Mouse (Mus musculus) heart, postnatal 0 days (tissue): ENCODE measurements at regions not wholly inside any gene's neighbourhood (a gene's known extent, or its start where the extent isn't known, plus 50 kb on each side); places are given as distances from the start of the nearest gene placed in this dataset.

Experiments
- ATAC-seq: fragments of 200-750 bp; cut with Nextera tagmentation; 2 replicates; pipeline ENCODE4 v1.8.0; 2017; ENCODE audit warnings: low read depth, moderate number of reproducible peaks, moderate library complexity; ENCODE audit not compliant: insufficient read depth
- DNase-seq: peaks from one replicate; pipeline ENCODE4 v3.0.0-alpha.2; 2016; ENCODE audit warnings: low spot score
- H3K27ac ChIP-seq: fragments of 300-500 bp; sonication (generic); 2 replicates; pipeline ENCODE4 v1.5.1; 2014; ENCODE audit warnings: low read depth, mild to moderate bottlenecking
- H3K27me3 ChIP-seq: fragments of 300-500 bp; sonication (generic); 2 replicates; pipeline ENCODE4 v1.6.1; 2014; ENCODE audit warnings: low read length, mixed read lengths; ENCODE audit not compliant: control insufficient read depth, insufficient read depth
- H3K36me3 ChIP-seq: fragments of 300-500 bp; sonication (generic); replicated peaks from 2 replicates; pipeline ENCODE4 v1.6.1; 2014; ENCODE audit warnings: low read length, mixed read lengths; ENCODE audit not compliant: control insufficient read depth, insufficient read depth
- H3K4me1 ChIP-seq: fragments of 300-500 bp; sonication (generic); 2 replicates; pipeline ENCODE4 v1.6.1; 2014; ENCODE audit warnings: antibody characterized with exemption; ENCODE audit not compliant: control insufficient read depth, insufficient read depth
- H3K4me2 ChIP-seq: fragments of 300-500 bp; sonication (generic); 2 replicates; pipeline ENCODE4 v1.6.1; 2014; ENCODE audit warnings: low read depth, mild to moderate bottlenecking, low read length, moderate library complexity
- H3K4me3 ChIP-seq: fragments of 300-500 bp; sonication (generic); 2 replicates; pipeline ENCODE4 v1.5.1; 2014; ENCODE audit warnings: low read depth, low read length
- H3K9ac ChIP-seq: fragments of 300-500 bp; sonication (generic); replicated peaks from 2 replicates; pipeline ENCODE4 v1.6.1; 2014; ENCODE audit warnings: low read depth, low read length, mixed read lengths
- H3K9me3 ChIP-seq: fragments of 300-500 bp; sonication (generic); replicated peaks from 2 replicates; pipeline ENCODE4 v1.6.1; 2016; ENCODE audit warnings: low read length; ENCODE audit not compliant: control insufficient read depth
- CTCF ChIP-seq: IDR thresholded peaks from 2 replicates; pipeline ENCODE4 v1.5.1; 2016; ENCODE audit warnings: antibody characterized with exemption, control low read depth, low read depth
- EP300 ChIP-seq: IDR thresholded peaks from 2 replicates; pipeline ENCODE4 v1.6.1; 2016; ENCODE audit warnings: antibody characterized with exemption, low read depth
- WGBS: fragments of 180-500 bp; shearing (Covaris S2); extraction: QIAGEN DNeasy Blood & Tissue Kit; methylation state at CpG from one replicate; pipeline ENCODE4 v1.1.7; 2014; 5-methylcytosine and 5-hydroxymethylcytosine counted together

DNA sequence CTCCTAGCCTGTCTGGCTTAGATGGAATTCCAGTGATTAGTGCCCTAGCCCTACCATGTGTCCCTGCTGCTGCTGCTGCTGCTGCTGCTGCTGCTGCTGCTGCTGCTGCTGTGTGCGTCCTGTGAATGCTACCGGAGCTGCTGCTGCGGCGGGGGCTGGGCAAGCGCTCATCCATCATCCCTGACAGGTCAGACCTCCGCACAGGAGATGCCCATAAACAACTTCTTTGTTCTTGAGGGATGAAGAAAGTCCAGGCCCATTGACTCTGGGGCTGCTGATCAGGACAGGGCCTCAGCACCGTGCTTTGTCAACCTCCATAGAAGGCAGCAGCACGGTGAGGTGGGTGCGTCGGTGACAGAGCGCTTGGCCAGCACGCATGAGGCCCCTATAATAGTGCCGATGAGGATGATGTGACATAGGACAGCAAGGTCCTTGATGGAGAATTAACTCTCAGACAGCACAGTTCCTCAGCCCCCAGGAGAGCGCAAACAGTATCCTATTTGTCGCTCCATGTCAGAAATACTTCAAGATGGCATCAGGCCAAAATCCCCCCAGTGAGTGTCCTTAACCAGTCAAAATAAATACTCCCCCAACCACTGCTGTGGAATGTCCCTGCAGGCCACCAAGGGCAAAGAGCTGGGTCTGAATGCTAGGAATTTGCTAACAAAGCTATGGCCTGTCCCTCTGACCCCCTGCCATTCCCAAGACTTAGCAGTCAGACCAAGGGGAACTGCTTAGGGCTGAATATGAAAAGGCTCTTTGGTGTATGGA, 95.1 kb upstream of the Errfi1 start:
- Histone ChIP-seq H3K9me3 (no peaks in the 10 kb centered on the region), H3K36me3 (no peaks in the 10 kb centered on the region), H3K9ac (no peak overlapping the region), H3K27me3 (no peaks in the 10 kb centered on the region), H3K4me1 (no peaks in the 10 kb centered on the region), H3K27ac (0 out of 2 replicates have a peak overlapping the region, but pooled peaks have one; percentile 13), H3K4me3 (no peak overlapping the region), H3K4me2 (no peak overlapping the region)
- ATAC-seq (no peak; the same call in 1 of the 2 replicates), DNase-seq (no peak)
- no peak for TF ChIP-seq EP300
- 16% methylated on average over 15 of the region's 15 CpGs for WGBS

DNA sequence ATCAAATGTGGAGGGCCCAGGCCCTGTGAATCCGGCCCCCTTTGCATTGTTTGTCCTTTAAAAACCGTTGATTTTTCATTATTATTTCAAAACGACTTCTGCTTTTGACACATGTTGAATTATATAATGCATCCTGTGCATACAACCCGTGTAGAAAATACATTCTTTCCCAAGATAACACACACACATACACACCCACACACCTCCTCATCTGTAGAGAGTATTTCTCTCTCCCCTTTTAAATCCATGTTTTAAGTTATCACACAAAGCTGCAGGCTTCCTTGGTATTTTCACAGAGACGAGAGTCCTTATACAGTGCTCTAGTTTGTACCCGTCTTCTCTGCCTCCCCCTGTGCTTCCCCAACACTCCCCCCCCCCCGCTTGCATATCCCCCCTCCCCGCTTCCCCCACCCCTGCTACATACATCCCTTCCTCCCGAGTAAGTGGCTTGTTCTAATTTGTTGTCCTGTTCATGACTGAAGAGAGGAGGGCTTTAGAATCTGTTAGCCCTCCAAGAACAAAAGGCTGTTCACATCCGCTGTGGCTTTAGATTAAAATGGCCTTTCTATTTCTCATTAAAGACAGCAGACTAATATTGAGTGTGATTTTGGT, 95.8 kb upstream of the Errfi1 start:
- Histone ChIP-seq H3K27me3 (no peaks in the 10 kb centered on the region), H3K9ac (no peak overlapping the region), H3K27ac (0 out of 2 replicates have a peak overlapping the region, but pooled peaks have one; percentile 13), H3K36me3 (no peaks in the 10 kb centered on the region), H3K4me2 (no peak overlapping the region), H3K9me3 (no peaks in the 10 kb centered on the region), H3K4me1 (no peaks in the 10 kb centered on the region), H3K4me3 (no peak overlapping the region)
- no peak for ATAC-seq
- 51% methylated on average over 10 of the region's 10 CpGs for WGBS
- no peak for TF ChIP-seq EP300
- no peak for TF ChIP-seq CTCF
- DNase-seq = no peak

DNA sequence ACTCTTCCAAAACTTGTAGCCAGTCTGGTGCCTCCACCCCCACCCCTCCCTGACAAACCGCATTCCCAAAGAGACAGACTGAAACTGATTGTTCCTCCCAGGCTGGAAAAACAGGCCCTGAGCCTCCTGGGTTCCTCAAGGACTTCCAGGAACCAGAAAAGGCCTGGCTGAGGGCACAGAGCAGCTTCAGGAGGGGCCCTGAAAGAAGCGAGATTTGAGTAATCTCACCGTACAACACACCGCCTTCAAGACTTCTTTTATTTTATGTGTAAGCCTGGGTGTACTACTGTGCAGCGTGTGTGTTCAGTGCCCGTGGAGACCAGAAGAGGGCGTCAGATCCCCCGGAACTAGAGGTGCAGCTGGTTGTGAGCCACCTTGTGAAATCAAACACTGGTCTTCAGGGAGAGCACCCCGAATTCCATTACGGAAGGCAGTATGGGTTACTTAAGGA, 96.4 kb upstream of the Errfi1 start:
- Histone ChIP-seq H3K27ac (no peak overlapping the region), H3K4me3 (no peak overlapping the region)
- 82% methylated on average over 10 of the region's 10 CpGs for WGBS

DNA sequence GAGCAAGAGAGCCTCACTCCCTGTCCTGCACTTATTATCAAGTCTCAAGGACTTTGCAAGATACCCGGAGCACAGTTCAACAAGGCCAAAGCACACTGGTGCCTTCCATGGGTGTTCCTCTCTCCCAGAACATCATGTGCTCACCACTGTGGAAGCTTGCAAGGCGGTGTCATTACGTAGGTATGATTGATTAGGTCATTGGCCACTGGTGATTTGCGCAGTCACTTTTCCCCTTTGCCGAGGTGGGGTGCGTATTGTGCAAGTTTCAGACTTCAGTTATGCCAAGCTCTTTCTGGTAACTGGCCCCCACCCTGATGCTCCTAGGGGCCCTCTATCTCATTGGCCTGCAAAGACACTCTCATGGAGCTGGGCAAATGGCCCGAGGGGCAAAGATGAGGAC, 98.3 kb upstream of the Errfi1 start:
- Histone ChIP-seq H3K27ac (no peak overlapping the region), H3K36me3 (no peaks in the 10 kb centered on the region), H3K27me3 (no peaks in the 10 kb centered on the region), H3K9ac (no peak overlapping the region), H3K4me1 (no peaks in the 10 kb centered on the region), H3K9me3 (no peaks in the 10 kb centered on the region), H3K4me2 (no peak overlapping the region), H3K4me3 (no peak overlapping the region)
- TF ChIP-seq EP300 (no peak), CTCF (no peak)
- WGBS = 94% methylated on average over 7 of the region's 7 CpGs
- DNase-seq (no peak), ATAC-seq (no peak)

More for the DNA sequence above, 96.4 kb upstream of the Errfi1 start:
- no peak overlapping the region for H3K4me2 ChIP-seq
- H3K27me3 ChIP-seq = no peaks in the 10 kb centered on the region
- no peaks in the 10 kb centered on the region for H3K36me3 ChIP-seq
- ATAC-seq = no peak
- DNase-seq = no peak
- TF ChIP-seq CTCF (no peak), EP300 (no peak)
- no peak overlapping the region for H3K9ac ChIP-seq
- no peaks in the 10 kb centered on the region for H3K9me3 ChIP-seq
- H3K4me1 ChIP-seq = no peaks in the 10 kb centered on the region

DNA sequence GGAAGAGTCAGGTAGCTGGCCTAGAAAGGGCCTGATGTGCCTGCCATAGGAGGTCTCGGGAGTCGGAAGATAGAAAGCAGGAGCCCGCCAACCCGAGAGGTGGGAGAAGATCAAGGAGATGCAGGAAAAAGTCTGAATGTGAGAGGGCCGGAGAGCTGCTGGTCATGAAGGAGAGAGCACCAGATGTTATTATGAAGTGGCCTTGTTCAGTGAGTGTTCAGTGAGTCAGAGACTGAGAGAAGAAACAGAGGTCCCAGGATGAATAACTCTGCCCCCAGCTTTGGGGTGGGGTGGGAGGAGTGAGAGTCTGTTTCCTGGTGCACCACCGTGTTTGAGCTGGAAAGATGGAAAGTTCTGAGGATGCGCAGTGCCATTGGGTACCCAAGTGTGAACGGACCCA, 100.2 kb upstream of the Slc45a1 start:
- H3K9me3 ChIP-seq = no peaks in the 10 kb centered on the region
- no peak for ATAC-seq
- H3K36me3 ChIP-seq = no peaks in the 10 kb centered on the region
- WGBS = 78% methylated on average over 8 of the region's 8 CpGs
- peaks cover 8% of the 10 kb centered on the region; the same call in 1 of the 2 replicates for H3K4me1 ChIP-seq
- H3K27me3 ChIP-seq = no peaks in the 10 kb centered on the region
- H3K4me2 ChIP-seq = no peak overlapping the region
- TF ChIP-seq EP300 (no peak), CTCF (no peak)
- DNase-seq = no peak
- H3K27ac ChIP-seq = no peak overlapping the region
- H3K4me3 ChIP-seq = no peak overlapping the region
- H3K9ac ChIP-seq = no peak overlapping the region
